Mouse (Mus musculus): ENCODE measurements around the gene Cers6.

Gene Cers6

GRCm38 (mm10) chr2:68917524-68917923, 56.3 kb downstream of the Cers6 start:
- DNase-seq (ENCODE audit: low spot score) = no peak

- DNase-seq (ENCODE audit: low spot score) = no peak
Measured at GRCm38 (mm10) chr2:68924344-68924743, 63.1 kb downstream of the Cers6 start.

- DNase-seq (ENCODE audit: low spot score) = no peak
Measured at GRCm38 (mm10) chr2:68925542-68925941, 64.3 kb downstream of the Cers6 start.

- DNase-seq (ENCODE audit: low spot score) = no peak
Measured at GRCm38 (mm10) chr2:68926913-68927790, 65.9 kb downstream of the Cers6 start.

GRCm38 (mm10) chr2:68932240-68932639, 71.0 kb downstream of the Cers6 start:
- peak; percentile 45 for DNase-seq (ENCODE audit: low spot score)

- DNase-seq (ENCODE audit: low spot score) = no peak
Measured at GRCm38 (mm10) chr2:68932656-68933055, 71.4 kb downstream of the Cers6 start.

GRCm38 (mm10) chr2:68934651-68935050, 73.4 kb downstream of the Cers6 start:
- no peak for DNase-seq (ENCODE audit: low spot score)

- no peak for DNase-seq (ENCODE audit: low spot score)
Measured at GRCm38 (mm10) chr2:68935721-68936294, 74.6 kb downstream of the Cers6 start.

- no peak for DNase-seq (ENCODE audit: low spot score)
Measured at GRCm38 (mm10) chr2:68936773-68937172, 75.5 kb downstream of the Cers6 start.

GRCm38 (mm10) chr2:68937833-68938232, 76.6 kb downstream of the Cers6 start:
- DNase-seq (ENCODE audit: low spot score) = no peak

- DNase-seq (ENCODE audit: low spot score) = no peak
Measured at GRCm38 (mm10) chr2:68944898-68945297, 83.7 kb downstream of the Cers6 start.

GRCm38 (mm10) chr2:68945976-68946375, 84.7 kb downstream of the Cers6 start:
- DNase-seq (ENCODE audit: low spot score) = no peak

- no peak for DNase-seq (ENCODE audit: low spot score)
Measured at GRCm38 (mm10) chr2:68946819-68947218, 85.6 kb downstream of the Cers6 start.

- no peak for DNase-seq (ENCODE audit: low spot score)
Measured at GRCm38 (mm10) chr2:68949137-68949536, 87.9 kb downstream of the Cers6 start.

- no peak for DNase-seq (ENCODE audit: low spot score)
Measured at GRCm38 (mm10) chr2:68949728-68950127, 88.5 kb downstream of the Cers6 start.

- no peak for DNase-seq (ENCODE audit: low spot score)
Measured at GRCm38 (mm10) chr2:68951706-68952105, 90.5 kb downstream of the Cers6 start.

- no peak for DNase-seq (ENCODE audit: low spot score)
Measured at GRCm38 (mm10) chr2:68953688-68954087, 92.4 kb downstream of the Cers6 start.

- no peak for DNase-seq (ENCODE audit: low spot score)
Measured at GRCm38 (mm10) chr2:68955496-68955895, 94.3 kb downstream of the Cers6 start.

GRCm38 (mm10) chr2:68956146-68956545, 94.9 kb downstream of the Cers6 start:
- no peak for DNase-seq (ENCODE audit: low spot score)

GRCm38 (mm10) chr2:68957831-68958230, 96.6 kb downstream of the Cers6 start:
- peak; percentile 12 for DNase-seq (ENCODE audit: low spot score)

GRCm38 (mm10) chr2:68959573-68959972, 98.3 kb downstream of the Cers6 start:
- peak; percentile 60 for DNase-seq (ENCODE audit: low spot score)

GRCm38 (mm10) chr2:68960060-68960459, 98.8 kb downstream of the Cers6 start:
- DNase-seq (ENCODE audit: low spot score) = peak; percentile 44

GRCm38 (mm10) chr2:68960620-68961019, 99.4 kb downstream of the Cers6 start:
- no peak for DNase-seq (ENCODE audit: low spot score)

GRCm38 (mm10) chr2:68966360-68966759, 105.1 kb downstream of the Cers6 start:
- no peak for DNase-seq (ENCODE audit: low spot score)
